In the genomic region with DNA sequence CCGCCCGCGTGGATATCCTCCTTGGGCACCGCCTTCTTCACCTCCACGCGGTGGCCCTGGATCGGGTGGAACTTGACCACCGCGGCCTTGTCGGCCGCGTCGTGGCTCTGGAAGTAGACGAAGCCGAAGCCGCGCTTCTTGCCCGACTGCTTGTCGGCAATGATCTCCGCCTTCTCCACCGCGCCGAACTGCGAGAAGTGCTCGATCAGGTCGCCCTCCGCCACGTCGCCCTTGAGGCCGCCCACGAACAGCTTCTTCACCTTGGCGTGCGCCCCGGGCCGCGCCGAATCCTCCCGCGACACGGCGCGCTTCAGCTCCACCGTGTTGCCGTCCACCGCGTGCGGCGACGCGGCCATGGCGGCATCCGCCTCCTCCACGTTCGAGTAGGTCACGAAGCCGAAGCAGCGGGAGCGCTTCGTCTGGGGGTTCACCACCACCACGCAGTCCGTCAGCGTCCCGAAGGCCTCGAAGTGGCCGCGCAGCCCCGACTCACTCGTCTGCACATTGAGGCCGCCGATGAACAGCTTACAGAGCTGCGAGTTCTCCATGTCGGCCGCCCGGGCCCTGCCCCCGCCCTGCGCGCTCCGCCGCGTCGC, we compare ENCODE assay signal across 8 mouse cellular contexts. TPM values are rescaled to one million over a fixed set of nuclear protein-coding genes. Genes with fewer than 3 reads are reported as not detected.
DNase-seq lines count a peak whose midpoint lies in the region; ATAC-seq and TF ChIP-seq lines count a peak whose summit lies in the region.

No protein-coding gene starts in this region.

- intact Hi-C loops in heart, postnatal 36 days (cut with DNase I): loop anchor here (1.0 to 5.0 kb wide), 3 partner anchors 29 to 274 kb away; a partner anchor contains a TSS

- peak; percentile 73 to 88 for DNase-seq in cerebellum, adult 2 months
- no peak for DNase-seq in cerebellum, adult 8-10 months
- DNase-seq in T-cell, adult 2 months (ENCODE audit: low spot score): peak; percentile 64
- DNase-seq in forebrain, embryonic 11.5 days (ENCODE audit: low spot score): no peak
- peak; percentile 67 to 90 for DNase-seq in heart, postnatal 36 days
- DNase-seq in left cerebral cortex, adult 8-10 months (ENCODE audit: low spot score in 2 of 2): peak; percentile 59 to 65
- peak; percentile 47 for DNase-seq in skeletal muscle tissue, adult 2 months (ENCODE audit: low read depth, low spot score)

- peak overlapping the region; percentile 100 for H3K9ac ChIP-seq in forebrain, embryonic 11.5 days (ENCODE audit: low read length)

- H3K4me1 ChIP-seq in cerebellum, adult 2 months (ENCODE audit: control insufficient read depth, insufficient read depth, low read length): peaks cover 5% of the 10 kb centered on the region; the same call in 1 of the 2 replicates
- H3K4me1 ChIP-seq in forebrain, embryonic 11.5 days (replicated peaks; ENCODE audit: control insufficient read depth, insufficient read depth, low read length): peaks cover 4% of the 10 kb centered on the region; the same call in 1 of the 2 replicates

- H3K4me2 ChIP-seq in forebrain, embryonic 11.5 days (ENCODE audit: low read depth, low read length, severe bottlenecking): peak overlapping the region; percentile 68

- peak overlapping the region; percentile 74 for H3K27ac ChIP-seq in cerebellum, adult 2 months (ENCODE audit: insufficient read depth, low read length)
- H3K27ac ChIP-seq in forebrain, embryonic 11.5 days (ENCODE audit: low read depth, low read length): peak overlapping the region; percentile 98
- H3K27ac ChIP-seq in macrophage: 0 out of 2 replicates have a peak overlapping the region, but pooled peaks have one; percentile 28

- no peaks in the 10 kb centered on the region for H3K27me3 ChIP-seq in cerebellum, adult 2 months (ENCODE audit: control insufficient read depth, insufficient read depth, low read length)
- no peaks in the 10 kb centered on the region for H3K27me3 ChIP-seq in forebrain, embryonic 11.5 days (ENCODE audit: control insufficient read depth, insufficient read depth, low read length)

- peak overlapping the region; percentile 67 for H3K4me3 ChIP-seq in cerebellum, adult 2 months (replicated peaks; ENCODE audit: insufficient read depth, low read depth, low read length)
- peak overlapping the region; percentile 99 for H3K4me3 ChIP-seq in forebrain, embryonic 11.5 days (ENCODE audit: low read depth, low read length)
- H3K4me3 ChIP-seq in macrophage (ENCODE audit: inconsistent target): peak overlapping the region; percentile 23

- no peak for TF ChIP-seq CTCF in cerebellum, adult 2 months (IDR thresholded peaks at IDR 0.05; ENCODE audit: borderline replicate concordance, insufficient read depth, low read depth, low read length)

- H3K9me3 ChIP-seq in forebrain, embryonic 11.5 days (ENCODE audit: control insufficient read depth, low read length): no peaks in the 10 kb centered on the region

- WGBS in cerebellum, adult 2 months: under 1% methylated on average over 81 of the region's 81 CpGs
- under 1% methylated on average over 81 of the region's 81 CpGs for WGBS in forebrain, embryonic 11.5 days
- WGBS in macrophage (ENCODE audit: missing documents): under 1% methylated on average over 78 of the region's 81 CpGs

- H3K79me2 ChIP-seq in macrophage (ENCODE audit: inconsistent target): peaks cover 18% of the 10 kb centered on the region

- TF ChIP-seq POLR2A in cerebellum, adult 2 months (IDR thresholded peaks at IDR 0.05; ENCODE audit: borderline replicate concordance, insufficient read depth, low read length): 0 out of 2 replicates have a peak, but pooled peaks have one; percentile 24

- no peaks in the 10 kb centered on the region; the same call in 1 of the 2 replicates for H3K36me3 ChIP-seq in forebrain, embryonic 11.5 days (ENCODE audit: control insufficient read depth, insufficient read depth, low read length)
- no peaks in the 10 kb centered on the region for H3K36me3 ChIP-seq in macrophage (ENCODE audit: inconsistent target)

- ATAC-seq in forebrain, embryonic 11.5 days (replicated peaks; ENCODE audit: low FRiP score): peak; percentile 45

RNA-seq across cellular contexts. Expression of a gene that starts 0.5 kb away (rescaled TPM):
- polyA plus RNA-seq in cerebellum, adult 2 months (2012; rRNA removed): 96.5 and 107 TPM in 2 replicates
- polyA plus RNA-seq in forebrain, embryonic 11.5 days (2014; fragmentation: Nextera tagmentation; extraction: Ambion mirVana): 50.5 and 51.2 TPM in 2 replicates
- total RNA-seq in heart, postnatal 36 days (2021): 10 to 100 TPM; 62.0 to 76.3 TPM
- total RNA-seq in left cerebral cortex, adult 8-10 months (2022): 100 to 1,000 TPM; 113 to 127 (median 121) TPM
- total RNA-seq in macrophage (2018; cell fraction: chromatin; rRNA removed): 10 to 100 TPM in 12 of 26 experiments, 1 to 10 TPM in 14; 3.4 to 31.2 (median 9.5) TPM
- 10 to 100 TPM; 38.9 to 70.2 (median 49.6) TPM for total RNA-seq in macrophage (2018; cell fraction: cytosol; rRNA removed)
- 10 to 100 TPM; 16.2 to 68.0 (median 38.1) TPM for total RNA-seq in macrophage (2018; cell fraction: nucleus; rRNA removed)
- polyA plus RNA-seq in macrophage (2018): 18.4 to 77.1 TPM (median 48.4 TPM) in 3 replicates

RNA-seq across cellular contexts. Expression of a gene that starts 14.5 kb away (rescaled TPM):
- 16.1 and 18.4 TPM in 2 replicates for polyA plus RNA-seq in cerebellum, adult 2 months (2012; rRNA removed)
- polyA plus RNA-seq in forebrain, embryonic 11.5 days (2014; fragmentation: Nextera tagmentation; extraction: Ambion mirVana): 3.1 TPM in 2 replicates
- total RNA-seq in heart, postnatal 36 days (2021): 1 to 10 TPM; 1.7 to 2.5 TPM
- total RNA-seq in left cerebral cortex, adult 8-10 months (2022): 10 to 100 TPM; 24.6 to 30.1 (median 26.5) TPM
- under 1 TPM in 13 of 26 experiments, not detected in 13; 0.09 to 0.71 (median 0.41) TPM for total RNA-seq in macrophage (2018; cell fraction: chromatin; rRNA removed)
- total RNA-seq in macrophage (2018; cell fraction: cytosol; rRNA removed): under 1 TPM in 25 of 26 experiments, not detected in 1; 0.03 to 0.34 (median 0.10) TPM
- total RNA-seq in macrophage (2018; cell fraction: nucleus; rRNA removed): 1 to 10 TPM in 1 of 26 experiments, under 1 TPM in 13, not detected in 12; 0.06 to 2.2 (median 0.28) TPM
- 0.05 to 1.1 TPM (median 0.19 TPM) in 3 replicates for polyA plus RNA-seq in macrophage (2018)

RNA-seq across cellular contexts. Expression of a gene that starts 29.6 kb away (rescaled TPM):
- polyA plus RNA-seq in cerebellum, adult 2 months (2012; rRNA removed): 35.5 and 39.6 TPM in 2 replicates
- polyA plus RNA-seq in forebrain, embryonic 11.5 days (2014; fragmentation: Nextera tagmentation; extraction: Ambion mirVana): 41.6 and 45.8 TPM in 2 replicates
- 10 to 100 TPM; 25.0 to 26.6 TPM for total RNA-seq in heart, postnatal 36 days (2021)
- 10 to 100 TPM; 25.9 to 29.9 (median 28.5) TPM for total RNA-seq in left cerebral cortex, adult 8-10 months (2022)
- 10 to 100 TPM; 13.8 to 98.1 (median 53.0) TPM for total RNA-seq in macrophage (2018; cell fraction: chromatin; rRNA removed)
- total RNA-seq in macrophage (2018; cell fraction: cytosol; rRNA removed): 10 to 100 TPM; 23.9 to 95.4 (median 51.6) TPM
- 100 to 1,000 TPM in 7 of 26 experiments, 10 to 100 TPM in 19; 18.0 to 132 (median 67.2) TPM for total RNA-seq in macrophage (2018; cell fraction: nucleus; rRNA removed)
- 22.2 to 41.3 TPM (median 25.5 TPM) in 3 replicates for polyA plus RNA-seq in macrophage (2018)

Comparison
In these comparisons a context has a peak if more than half of its experiments do, and no peak if none do; other contexts are left out.
1. DNase-seq: peak in cerebellum, adult 2 months (2 of 2), T-cell, adult 2 months (single experiment), heart, postnatal 36 days (2 of 2), left cerebral cortex, adult 8-10 months (2 of 2) and skeletal muscle tissue, adult 2 months (single experiment); none in cerebellum, adult 8-10 months (single experiment) and forebrain, embryonic 11.5 days (single experiment).
2. H3K27ac ChIP-seq: peak in every context shown above with its lines; median percentile 98 in forebrain, embryonic 11.5 days; 74 in cerebellum, adult 2 months; 28 in macrophage.
3. H3K4me3 ChIP-seq: peak in every context shown above with its lines; median percentile 99 in forebrain, embryonic 11.5 days; 67 in cerebellum, adult 2 months; 23 in macrophage.